Mouse (Mus musculus) gastrocnemius, postnatal 4 days (tissue): ENCODE measurements around the gene Amfr. TPM values are rescaled to one million over a fixed set of nuclear protein-coding genes. Genes with fewer than 3 reads are reported as not detected.

Experiments
- DNase-seq, 2 experiments: peaks; one replicate each; pipeline ENCODE4 v3.0.0; 2021 to 2022; ENCODE audit warnings: low spot score in 2 of 2, mixed read lengths in 2 of 2
- total RNA-seq, 2 experiments: library from RNA; stranded (reverse); gene quantifications; 2 replicates each; pipeline ENCODE4 v1.2.3; 2021

Amfr gene
- total RNA-seq, 2 experiments from 2014 or later, result 93.2 to 98.0 TPM

- DNase-seq, result no peak
These were observed 28.8 kb downstream of the Amfr start for GRCm38 (mm10) chr8:93983827-93984226.

GRCm38 (mm10) chr8:93981679-93982215, 30.9 kb downstream of the Amfr start:
- DNase-seq, result no peak

GRCm38 (mm10) chr8:93980141-93980540, 32.5 kb downstream of the Amfr start:
- no peak for DNase-seq

- DNase-seq, result no peak
These were observed 36.0 kb downstream of the Amfr start for GRCm38 (mm10) chr8:93976446-93977211.

- DNase-seq, result no peak
These were observed 37.3 kb downstream of the Amfr start for GRCm38 (mm10) chr8:93975358-93975757.

GRCm38 (mm10) chr8:93974602-93975186, 37.9 kb downstream of the Amfr start:
- no peak for DNase-seq

- DNase-seq, result no peak
These were observed 38.7 kb downstream of the Amfr start for GRCm38 (mm10) chr8:93973831-93974375.

- no peak for DNase-seq
These were observed 39.5 kb downstream of the Amfr start for GRCm38 (mm10) chr8:93972971-93973734.

- DNase-seq, result no peak
These were observed 40.4 kb downstream of the Amfr start for GRCm38 (mm10) chr8:93972211-93972610.

GRCm38 (mm10) chr8:93971451-93971850, 41.2 kb downstream of the Amfr start:
- DNase-seq, result no peak

- DNase-seq, result no peak
These were observed 42.9 kb downstream of the Amfr start for GRCm38 (mm10) chr8:93969626-93970340.

GRCm38 (mm10) chr8:93968293-93968692, 44.3 kb downstream of the Amfr start:
- DNase-seq, result no peak

- DNase-seq, result no peak
These were observed 51.7 kb downstream of the Amfr start for GRCm38 (mm10) chr8:93960909-93961308.

- DNase-seq, result no peak
These were observed 54.2 kb downstream of the Amfr start for GRCm38 (mm10) chr8:93958402-93958801.

- no peak for DNase-seq
These were observed 60.1 kb downstream of the Amfr start for GRCm38 (mm10) chr8:93952511-93952910.

- no peak for DNase-seq
These were observed 62.5 kb downstream of the Amfr start for GRCm38 (mm10) chr8:93950133-93950532.

GRCm38 (mm10) chr8:93946397-93946796, 66.2 kb downstream of the Amfr start:
- no peak for DNase-seq

- DNase-seq, result no peak
These were observed 66.9 kb downstream of the Amfr start for GRCm38 (mm10) chr8:93945781-93946180.

- no peak for DNase-seq
These were observed 71.0 kb downstream of the Amfr start for GRCm38 (mm10) chr8:93941636-93942054.

GRCm38 (mm10) chr8:93940542-93941423, 71.9 kb downstream of the Amfr start:
- no peak for DNase-seq
